Mouse (Mus musculus) MEL (cell line): ENCODE results near the gene Cdr2l.

Experiments
- MAFK ChIP-seq: IDR thresholded peaks from 2 replicates; pipeline ENCODE4 v1.6.1; 2011; ENCODE audit warnings: low read depth, mild to moderate bottlenecking, low read length, improper control_type of control experiment, borderline replicate concordance
- RCOR1 ChIP-seq: IDR thresholded peaks from 2 replicates; pipeline ENCODE4 v1.6.1; 2012; ENCODE audit warnings: low read depth, mild to moderate bottlenecking, inconsistent platforms, low read length, improper control_type of control experiment

GRCm38 (mm10) chr11:115376722-115377121, 5.0 kb upstream of the Cdr2l start:
- TF ChIP-seq MAFK (no peak), RCOR1 (no peak)
